Mouse (Mus musculus) adrenal gland, adult (tissue): ENCODE results near the gene Ppp1r15b.

Experiments used
- DNase-seq, 2 experiments: peaks; one replicate each; pipeline ENCODE4 v3.0.0; 2022 to 2023; ENCODE audit warnings: low spot score in 1 of 2; ENCODE audit not compliant: inconsistent age in 2 of 2

The Ppp1r15b gene

GRCm38 (mm10) chr1:133130638-133131560 lies at the start of gene Ppp1r15b:
Gene Ppp1r15b, plus strand, starts transcription at chr1:133131143.
- DNase-seq = peak; percentile 100

GRCm38 (mm10) chr1:133083003-133083546 lies 47.9 kb upstream of the Ppp1r15b start:
- DNase-seq = no peak

DNA sequence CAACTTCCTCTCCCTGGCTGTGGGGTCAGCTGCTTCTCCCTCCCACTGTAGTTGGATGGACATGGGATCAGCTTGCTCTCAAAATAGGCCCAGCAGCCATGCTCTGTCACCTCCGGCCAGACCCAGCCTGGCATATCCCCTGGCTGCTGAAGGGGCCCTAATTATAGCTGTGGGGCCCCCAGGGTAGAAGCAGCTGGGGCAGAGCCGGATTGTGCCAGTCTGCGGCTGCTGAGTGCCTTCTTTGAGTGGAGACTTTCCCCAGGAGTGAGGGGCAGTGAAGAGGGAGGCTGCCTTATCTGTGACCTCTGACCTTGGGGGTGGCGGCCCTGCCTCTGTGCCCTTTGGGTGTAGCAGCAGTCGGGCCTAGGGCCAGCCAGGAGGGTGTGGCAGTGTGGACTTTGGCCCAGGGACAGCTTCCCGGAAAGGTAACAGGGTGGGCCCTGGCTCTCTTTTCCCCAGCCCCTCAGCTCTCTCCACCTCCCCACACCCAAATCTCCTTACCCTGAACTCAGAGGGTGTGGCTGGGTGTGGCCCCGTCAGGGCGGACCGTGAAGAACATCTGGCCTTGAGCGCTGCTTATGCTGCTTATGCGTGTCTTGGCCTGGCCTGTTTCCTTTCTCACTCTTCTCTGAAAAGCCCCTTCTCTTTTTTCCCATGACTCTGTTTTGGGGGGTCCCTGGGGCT lies 46.9 kb upstream of the Ppp1r15b start:
- no peak for DNase-seq

- DNase-seq = no peak
Observed at GRCm38 (mm10) chr1:133084708-133085416, 46.1 kb upstream of the Ppp1r15b start.

DNA sequence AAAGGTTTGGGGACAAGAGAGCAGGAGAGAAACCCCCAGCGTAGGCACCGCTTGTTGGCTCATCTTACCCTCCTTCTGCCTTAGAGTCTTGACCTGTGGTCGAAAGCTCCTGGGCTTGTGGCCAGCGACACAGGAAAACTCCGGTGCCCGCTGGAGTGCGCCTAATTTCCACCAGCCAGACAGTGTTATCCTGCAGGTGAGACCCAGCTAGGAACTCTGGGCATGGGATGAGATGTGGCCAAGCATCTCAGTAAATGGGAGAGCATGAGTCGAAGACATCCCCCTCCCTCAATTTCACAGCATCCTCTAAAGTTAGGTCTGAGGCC lies 45.6 kb upstream of the Ppp1r15b start:
- no peak for DNase-seq

DNA sequence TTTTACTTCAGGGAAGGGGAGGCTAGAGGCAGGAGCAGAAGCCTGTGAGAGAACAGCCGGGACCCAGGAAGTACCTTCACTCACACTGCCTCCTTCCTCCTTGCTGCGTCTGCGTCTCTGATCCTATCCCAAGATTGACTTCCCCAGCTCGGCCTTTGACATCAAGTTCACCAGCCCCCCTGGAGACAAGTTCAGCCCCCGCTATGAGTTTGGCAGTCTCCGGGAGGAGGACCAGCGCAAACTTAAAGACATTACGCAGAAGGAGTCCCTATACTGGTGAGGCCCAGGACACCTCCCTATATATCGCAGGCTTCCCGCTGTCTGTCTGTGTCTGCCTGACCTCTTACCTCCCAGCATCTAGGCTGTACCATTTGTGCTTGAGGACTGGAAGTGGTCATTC lies 44.1 kb upstream of the Ppp1r15b start:
- DNase-seq = peak in 1 of 2 experiments; percentile 22

- DNase-seq = peak; percentile 53 to 88
Observed at GRCm38 (mm10) chr1:133087206-133087905, 43.6 kb upstream of the Ppp1r15b start.

- no peak for DNase-seq
Observed at GRCm38 (mm10) chr1:133088196-133088595, 42.7 kb upstream of the Ppp1r15b start.

GRCm38 (mm10) chr1:133089415-133089814 lies 41.5 kb upstream of the Ppp1r15b start:
- no peak for DNase-seq

DNA sequence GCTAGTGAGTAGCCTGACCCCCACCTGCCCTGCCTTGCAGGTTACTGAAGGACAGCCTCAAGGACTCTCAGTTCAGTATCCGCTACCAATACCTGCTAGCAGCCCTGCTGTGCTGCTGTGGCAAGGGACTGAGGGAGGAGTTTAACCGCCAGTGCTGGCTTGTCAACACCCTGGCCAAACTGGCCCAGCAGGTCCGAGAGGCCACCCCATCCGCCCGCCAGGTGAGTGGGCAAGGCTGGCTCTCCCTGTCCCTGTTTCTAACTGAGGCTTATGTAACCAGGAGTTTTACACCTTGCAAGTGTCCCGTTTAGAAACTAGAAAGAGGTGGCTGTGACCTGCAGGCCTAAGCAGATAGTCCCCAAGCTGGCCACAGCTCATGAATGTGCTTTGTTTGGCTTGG lies 40.3 kb upstream of the Ppp1r15b start:
- DNase-seq = no peak

DNA sequence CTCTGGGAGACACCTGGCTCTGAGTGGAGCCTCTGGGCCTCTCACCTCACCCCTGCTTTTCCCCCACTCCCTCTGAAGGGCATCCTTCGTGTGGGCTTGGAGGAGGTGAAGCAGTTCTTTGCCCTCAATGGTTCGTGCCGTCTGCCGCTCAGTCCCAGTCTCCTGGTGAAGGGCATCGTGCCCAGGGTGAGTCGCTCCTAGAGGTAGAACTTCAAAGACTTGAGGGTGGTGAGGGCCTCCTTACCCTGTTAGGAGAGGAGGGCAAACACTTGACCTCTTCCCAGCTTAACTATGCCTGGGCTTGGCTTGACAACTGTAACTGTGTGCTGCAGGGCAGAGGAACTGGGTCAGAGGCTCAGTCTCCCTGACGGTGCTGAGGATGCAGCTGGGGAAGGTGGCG lies 39.5 kb upstream of the Ppp1r15b start:
- no peak for DNase-seq

GRCm38 (mm10) chr1:133093719-133094118 lies 37.2 kb upstream of the Ppp1r15b start:
- no peak for DNase-seq

DNA sequence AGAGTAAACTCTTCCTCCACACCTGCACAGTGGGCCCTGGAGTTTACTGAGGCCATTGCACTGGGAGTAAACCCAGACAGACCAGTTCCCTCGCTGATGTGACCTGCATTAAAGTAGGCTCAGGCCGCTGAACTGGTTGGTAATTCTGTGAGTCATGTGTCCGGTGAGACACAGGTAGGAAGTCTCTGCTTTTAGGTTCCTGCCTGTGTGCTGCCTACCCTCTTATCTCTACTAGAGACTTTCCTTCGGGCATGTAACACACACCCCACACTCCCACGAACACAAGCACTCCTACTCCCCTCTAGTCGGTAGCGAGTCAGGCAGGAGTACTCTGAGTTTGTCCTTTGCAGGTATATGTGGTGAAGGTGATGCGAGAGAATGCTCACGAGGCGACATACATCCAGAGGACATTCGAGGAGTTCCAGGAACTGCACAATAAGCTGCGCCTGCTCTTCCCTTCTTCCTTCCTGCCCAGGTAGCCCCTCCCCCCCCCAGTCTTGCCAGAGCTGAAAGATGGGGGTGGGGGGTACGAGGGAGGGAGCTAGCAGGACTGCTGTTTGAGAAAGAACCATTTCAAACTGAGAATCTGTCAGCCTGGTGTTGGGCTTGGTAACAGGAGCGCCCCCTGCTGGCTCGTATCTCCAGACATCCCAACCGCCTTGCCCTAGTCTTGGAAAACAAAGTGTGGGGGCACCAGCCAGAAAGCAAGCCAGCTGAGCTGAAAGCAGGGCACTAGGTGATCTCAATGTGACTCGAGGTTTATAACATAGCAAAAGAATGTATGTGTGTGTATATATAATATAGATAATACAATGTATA lies 29.8 kb upstream of the Ppp1r15b start:
- peak; percentile 70 to 91 for DNase-seq

DNA sequence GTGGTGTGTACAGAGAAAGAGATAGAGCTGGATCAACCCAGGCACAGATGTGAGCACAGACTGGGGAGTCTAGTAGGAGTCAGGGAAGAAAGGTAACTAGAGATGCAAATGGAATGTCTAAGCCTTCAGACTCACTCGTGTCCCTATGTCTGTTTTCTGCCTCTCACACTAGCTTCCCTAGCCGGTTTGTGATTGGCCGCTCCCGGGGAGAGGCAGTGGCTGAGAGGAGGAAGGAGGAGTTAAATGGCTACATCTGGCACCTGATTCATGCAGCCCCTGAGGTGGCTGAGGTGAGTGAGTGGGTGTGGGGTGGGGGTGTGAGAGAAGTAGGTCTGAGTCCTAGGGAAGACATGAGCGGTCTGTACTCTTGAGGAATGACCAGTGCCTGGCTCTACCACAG lies 28.8 kb upstream of the Ppp1r15b start:
- no peak for DNase-seq

DNA sequence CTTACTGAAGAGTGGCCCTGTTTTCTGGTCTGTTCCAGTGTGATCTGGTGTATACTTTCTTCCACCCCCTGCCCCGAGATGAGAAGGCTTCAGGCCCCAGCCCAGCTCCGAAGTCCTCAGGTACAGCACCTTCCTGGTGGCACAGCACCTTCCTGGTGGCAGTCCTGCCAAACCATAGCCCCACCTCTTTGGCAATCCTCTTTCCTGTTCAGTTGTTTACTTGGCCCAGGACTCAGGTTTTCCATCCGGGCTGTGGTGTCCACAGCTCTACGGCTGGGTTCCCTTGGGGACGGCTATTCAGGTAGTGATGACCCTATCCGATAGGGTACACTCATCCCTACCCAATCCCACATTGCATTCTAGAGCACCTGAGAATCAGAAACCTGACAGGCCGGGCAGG lies 27.6 kb upstream of the Ppp1r15b start:
- DNase-seq = no peak

DNA sequence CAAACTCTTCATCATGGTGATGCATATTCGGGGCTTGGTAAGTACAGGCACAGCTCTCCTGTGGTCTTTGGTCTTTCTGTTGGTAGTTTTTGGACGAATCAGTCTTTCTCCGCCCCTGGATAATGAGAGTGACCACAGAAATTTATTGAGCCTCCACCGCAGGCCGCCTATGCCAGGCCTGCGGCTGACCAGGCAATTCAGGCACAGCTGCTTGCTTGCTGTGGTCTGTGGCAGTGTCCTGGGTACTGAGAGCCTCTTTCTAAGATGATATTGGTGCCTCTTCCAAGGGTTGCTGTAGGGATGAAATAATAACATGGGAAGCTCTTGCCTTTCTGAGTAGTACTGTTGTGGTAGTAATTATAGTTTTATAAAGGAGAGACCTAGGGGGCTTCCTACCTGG lies 27.1 kb upstream of the Ppp1r15b start:
- no peak for DNase-seq

DNA sequence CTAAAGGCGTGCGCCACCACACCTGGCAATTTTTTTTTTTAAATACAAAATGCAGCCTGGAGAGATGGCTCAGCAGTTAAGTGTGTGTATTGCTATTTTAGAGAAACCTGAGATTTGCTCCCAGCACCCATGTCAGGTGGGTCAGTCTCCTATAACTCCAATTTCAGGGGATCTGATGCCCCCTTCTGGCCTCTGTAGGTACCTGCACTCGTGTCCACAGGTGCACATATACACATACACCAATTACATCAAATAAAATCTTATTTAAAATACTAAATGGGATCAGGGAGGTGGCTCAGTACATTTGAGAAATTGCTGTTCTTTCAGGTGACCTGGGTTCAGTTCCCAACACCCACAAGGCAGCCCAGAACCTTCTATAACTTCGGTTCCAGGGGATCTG lies 14.8 kb upstream of the Ppp1r15b start:
- DNase-seq = no peak

DNA sequence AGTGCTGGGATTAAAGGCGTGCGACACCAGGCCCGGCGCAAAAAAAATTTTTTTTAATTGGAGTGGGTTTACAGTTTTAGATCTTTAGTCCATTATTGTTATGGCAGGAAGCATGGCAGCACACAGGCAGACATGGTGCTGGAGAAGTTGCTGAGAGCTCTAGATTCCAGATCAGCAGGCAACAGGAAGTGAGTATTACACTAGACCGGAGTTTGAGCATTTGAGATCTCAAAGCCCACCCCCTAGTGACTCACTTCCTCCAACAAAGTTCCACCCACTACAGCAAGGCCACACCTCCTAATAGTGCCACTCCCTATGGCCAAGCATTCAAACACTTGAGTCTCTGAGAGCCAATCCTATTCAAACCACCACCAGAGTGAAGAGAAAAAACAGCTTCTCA lies 12.8 kb upstream of the Ppp1r15b start:
- DNase-seq = no peak

GRCm38 (mm10) chr1:133118844-133119243 lies 12.1 kb upstream of the Ppp1r15b start:
- DNase-seq = no peak
